In the genomic region with DNA sequence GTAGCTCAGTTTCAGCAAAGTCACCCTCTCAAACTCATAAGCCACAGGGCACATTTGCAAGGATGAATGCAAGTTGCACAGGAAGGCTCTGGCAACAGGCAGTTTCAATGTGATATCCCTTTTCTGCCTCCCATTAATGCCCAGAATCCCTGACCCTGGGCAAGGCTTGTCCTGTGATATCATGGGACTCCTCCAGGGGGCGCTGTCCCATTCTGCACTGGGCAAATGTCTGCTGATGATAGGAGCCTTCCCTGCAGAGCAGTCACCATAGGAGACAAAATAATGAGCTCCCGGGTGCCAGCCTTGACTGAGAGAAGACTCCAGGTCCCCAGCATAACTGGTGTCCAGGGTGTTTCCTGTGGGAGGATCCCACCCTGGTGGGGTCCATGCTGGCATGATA, we compare ENCODE assay signal across 10 mouse cellular contexts. TPM values are rescaled to one million over a fixed set of nuclear protein-coding genes. Genes with fewer than 3 reads are reported as not detected.
DNase-seq lines count a peak whose midpoint lies in the region; ATAC-seq and TF ChIP-seq lines count a peak whose summit lies in the region.
"Had no signal": no experiment of that assay in that cellular context is flagged by ENCODE, and none has a peak within 500 bp of the region (broad histone marks: within the 10 kb centered on the region; RNA-seq: fewer than 3 reads in every experiment).

No protein-coding gene starts in this region.

- peak; percentile 45 for DNase-seq in 416B (ENCODE audit: low read depth)
- peak; percentile 37 for DNase-seq in embryo, embryonic 11 days
- DNase-seq in lung, adult 18-20 months = peak; percentile 62 to 69
- peak; percentile 55 for DNase-seq in urinary bladder, postnatal 14 days (ENCODE audit: low spot score)

- TF ChIP-seq EP300 in ES-Bruce4 (IDR thresholded peaks at IDR 0.05; ENCODE audit: insufficient read depth, low read depth, low read length) = no peak

- no peak overlapping the region for H3K9ac ChIP-seq in intestine, postnatal 0 days (ENCODE audit: low read depth, low read length)
- no peak overlapping the region for H3K9ac ChIP-seq in intestine, embryonic 16.5 days (ENCODE audit: low read depth, low read length)
- H3K9ac ChIP-seq in ES-Bruce4 (ENCODE audit: low read depth, poor library complexity, severe bottlenecking) = no peak overlapping the region
- H3K9ac ChIP-seq: embryonic facial prominence, embryonic 12.5 days; limb, embryonic 12.5 days had no signal

- no peak for TF ChIP-seq POLR2A in ES-Bruce4 (IDR thresholded peaks at IDR 0.05; ENCODE audit: insufficient read depth, low read length)

- no peak overlapping the region for H3K4me3 ChIP-seq in intestine, postnatal 0 days (ENCODE audit: low read depth, low read length)
- H3K4me3 ChIP-seq in intestine, embryonic 16.5 days (ENCODE audit: low read length) = no peak overlapping the region
- H3K4me3 ChIP-seq in ES-Bruce4 (ENCODE audit: low read depth, low read length) = no peak overlapping the region
- H3K4me3 ChIP-seq: embryonic facial prominence, embryonic 12.5 days; limb, embryonic 12.5 days had no signal

- ATAC-seq in intestine, postnatal 0 days = no peak
- ATAC-seq in intestine, embryonic 16.5 days = no peak
- ATAC-seq in frontal cortex, adult (ENCODE audit: low TSS enrichment) = no peak

- H3K9me3 ChIP-seq in intestine, postnatal 0 days (ENCODE audit: control insufficient read depth) = no peaks in the 10 kb centered on the region
- no peaks in the 10 kb centered on the region for H3K9me3 ChIP-seq in intestine, embryonic 16.5 days (ENCODE audit: control insufficient read depth, low read length)
- no peaks in the 10 kb centered on the region for H3K9me3 ChIP-seq in ES-Bruce4 (replicated peaks; ENCODE audit: control insufficient read depth, insufficient read depth, low read length, poor library complexity, severe bottlenecking)
- H3K9me3 ChIP-seq: embryonic facial prominence, embryonic 12.5 days; limb, embryonic 12.5 days had no signal

- TF ChIP-seq CTCF in intestine, postnatal 0 days (IDR thresholded peaks at IDR 0.05; ENCODE audit: low read depth) = peak; percentile 84
- TF ChIP-seq CTCF in ES-Bruce4 (IDR thresholded peaks at IDR 0.05; ENCODE audit: low read depth, low read length) = peak; percentile 91

- H3K27me3 ChIP-seq in intestine, postnatal 0 days (replicated peaks; ENCODE audit: control insufficient read depth, insufficient read depth, low read length) = 0 out of 2 replicates have a peak, but pooled peaks cover 3% of the 10 kb centered on the region
- 0 out of 2 replicates have a peak, but pooled peaks cover 2% of the 10 kb centered on the region for H3K27me3 ChIP-seq in intestine, embryonic 16.5 days (replicated peaks; ENCODE audit: control insufficient read depth, insufficient read depth, low read length)
- H3K27me3 ChIP-seq in ES-Bruce4 (ENCODE audit: control insufficient read depth, insufficient read depth, low read length, poor library complexity, severe bottlenecking) = peaks cover 5% of the 10 kb centered on the region

- 25% methylated on average over 2 of the region's 2 CpGs for WGBS in intestine, postnatal 0 days
- 17% methylated on average over 2 of the region's 2 CpGs for WGBS in intestine, embryonic 16.5 days

- no peaks in the 10 kb centered on the region; the same call in none of the 2 replicates for H3K4me1 ChIP-seq in intestine, postnatal 0 days (replicated peaks; ENCODE audit: control insufficient read depth, insufficient read depth, low read length)
- H3K4me1 ChIP-seq in intestine, embryonic 16.5 days (ENCODE audit: control insufficient read depth, insufficient read depth, low read length) = peaks cover 28% of the 10 kb centered on the region
- H3K4me1 ChIP-seq in ES-Bruce4 (ENCODE audit: control insufficient read depth, insufficient read depth, low read length) = no peaks in the 10 kb centered on the region

- no peak overlapping the region for H3K27ac ChIP-seq in intestine, postnatal 0 days (ENCODE audit: low read depth, low read length)
- H3K27ac ChIP-seq in intestine, embryonic 16.5 days (ENCODE audit: low read length) = no peak overlapping the region
- H3K27ac ChIP-seq in ES-Bruce4 (ENCODE audit: insufficient read depth, low read length) = no peak overlapping the region
- H3K27ac ChIP-seq: embryonic facial prominence, embryonic 12.5 days; limb, embryonic 12.5 days had no signal

- H3K4me2 ChIP-seq in intestine, postnatal 0 days (replicated peaks; ENCODE audit: low read depth) = no peak overlapping the region
- H3K4me2 ChIP-seq in intestine, embryonic 16.5 days (ENCODE audit: low read depth, low read length) = no peak overlapping the region
- H3K4me2 ChIP-seq: embryonic facial prominence, embryonic 12.5 days; limb, embryonic 12.5 days had no signal

- no peaks in the 10 kb centered on the region for H3K36me3 ChIP-seq in intestine, postnatal 0 days (ENCODE audit: control insufficient read depth, insufficient read depth)
- no peaks in the 10 kb centered on the region for H3K36me3 ChIP-seq in intestine, embryonic 16.5 days (ENCODE audit: control insufficient read depth, insufficient read depth, low read length)
- no peaks in the 10 kb centered on the region for H3K36me3 ChIP-seq in ES-Bruce4 (ENCODE audit: control insufficient read depth, insufficient read depth, low read length, poor library complexity, severe bottlenecking)
- H3K36me3 ChIP-seq: embryonic facial prominence, embryonic 12.5 days; limb, embryonic 12.5 days had no signal

RNA-seq across cellular contexts. Expression of a gene that starts 28.1 kb away (rescaled TPM):
- 13.8 and 17.3 TPM in 2 replicates for polyA plus RNA-seq in intestine, postnatal 0 days (2015; fragmentation: Nextera tagmentation; extraction: Ambion mirVana)
- polyA plus RNA-seq in intestine, embryonic 16.5 days (2015; fragmentation: Nextera tagmentation; extraction: Ambion mirVana) = 7.8 and 13.9 TPM in 2 replicates
- 55.0 and 55.3 TPM in 2 replicates for polyA plus RNA-seq in ES-Bruce4 (2011; ENCODE audit: insufficient read depth, insufficient read length, low read depth, missing spikeins)

RNA-seq across cellular contexts. Expression of a gene that starts 42.3 kb away (rescaled TPM):
- polyA plus RNA-seq in intestine, postnatal 0 days (2015; fragmentation: Nextera tagmentation; extraction: Ambion mirVana) = 1.5 and 1.6 TPM in 2 replicates
- 2.7 and 3.1 TPM in 2 replicates for polyA plus RNA-seq in intestine, embryonic 16.5 days (2015; fragmentation: Nextera tagmentation; extraction: Ambion mirVana)
- 1.8 and 2.4 TPM in 2 replicates for polyA plus RNA-seq in ES-Bruce4 (2011; ENCODE audit: insufficient read depth, insufficient read length, low read depth, missing spikeins)
